Mouse (Mus musculus): ENCODE measurements around the gene Alpk1. TPM values are rescaled to one million over a fixed set of nuclear protein-coding genes. Genes with fewer than 3 reads are reported as not detected.

Gene Alpk1
- polyA plus RNA-seq, 1 experiment from 2014 or later: 16.5 TPM

DNA sequence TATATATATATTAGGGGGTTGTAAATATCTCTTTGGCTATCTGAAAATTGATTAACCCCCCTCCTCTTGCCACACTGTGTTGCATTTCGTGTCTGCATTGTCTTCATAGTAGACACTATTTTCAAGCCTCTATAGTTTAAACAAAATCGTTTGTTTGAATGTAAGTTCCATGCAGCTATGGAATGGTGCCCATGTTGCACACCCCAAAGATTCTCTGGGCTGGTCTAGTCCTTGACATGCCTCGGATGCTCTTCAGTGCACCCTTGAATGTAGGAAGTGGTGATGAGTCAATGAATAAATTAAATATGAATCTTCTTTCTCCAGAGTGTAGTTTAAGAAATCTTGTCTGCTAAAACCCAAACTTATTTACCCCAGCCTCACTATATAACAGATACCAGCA, 153.8 kb downstream of the Alpk1 start:
- TF ChIP-seq CTCF (IDR thresholded peaks at IDR 0.05): no peak
- POLR2A ChIA-PET: interaction anchor here (0.6 to 1.4 kb wide), 3 partner anchors 8 to 130 kb away, joined by 3 read pairs; no protein-coding TSS in a partner anchor
- ATAC-seq: no peak
- no peak for DNase-seq (ENCODE audit: low read depth, low spot score)
- H3K27me3 ChIP-seq: peaks cover 12% of the 10 kb centered on the region
- in situ Hi-C loops (cut with MboI; ENCODE audit: low pct_unique_long_range_greater_than_20kb): no loop called here
- CTCF ChIA-PET: interaction anchor here (1.1 to 5.3 kb wide), 5 partner anchors 10 to 144 kb away, joined by 3 to 53 read pairs (median 6); no protein-coding TSS in a partner anchor

DNA sequence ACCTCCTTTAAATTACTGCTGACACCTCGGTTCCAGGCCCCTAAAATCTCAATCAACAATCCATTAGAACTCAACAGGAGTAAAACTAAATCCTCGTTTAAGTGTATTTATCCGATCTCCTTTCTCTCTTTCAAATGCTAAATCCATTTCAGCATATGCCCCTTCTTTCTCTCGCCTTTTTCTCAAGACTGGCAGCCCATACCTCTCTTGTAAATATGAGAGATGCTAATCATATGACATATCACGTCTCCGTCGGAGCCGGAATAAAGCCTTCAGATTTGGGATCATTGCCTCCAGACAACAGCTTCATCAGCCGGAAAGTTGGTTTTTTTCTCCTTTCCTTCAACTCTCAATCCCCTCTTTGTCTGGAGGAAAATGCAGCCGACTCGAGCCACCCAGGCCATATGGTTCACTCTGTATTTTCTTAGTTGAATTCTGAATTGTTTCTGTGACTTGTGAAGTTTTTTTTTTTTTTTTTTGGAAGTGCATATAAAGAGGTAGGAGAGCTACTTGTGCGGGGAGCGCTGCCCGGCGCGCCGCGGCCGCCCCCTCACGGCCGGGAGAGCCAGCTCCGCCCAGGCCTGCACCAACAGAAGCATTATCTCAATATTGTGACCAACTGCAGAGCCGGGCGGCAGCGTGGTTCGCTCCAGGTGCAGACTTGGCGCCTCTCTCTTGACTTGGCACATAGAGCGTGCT, 154.5 kb downstream of the Alpk1 start:
- ATAC-seq: no peak
- POLR2A ChIA-PET: interaction anchor here (0.6 to 1.4 kb wide), 3 partner anchors 8 to 131 kb away, joined by 3 read pairs; no protein-coding TSS in a partner anchor
- DNase-seq (ENCODE audit: low read depth, low spot score): no peak

GRCm38 (mm10) chr3:127625296-127625695, 155.0 kb downstream of the Alpk1 start:
- no peak for TF ChIP-seq CTCF (IDR thresholded peaks at IDR 0.05)

More for the DNA sequence above, 154.5 kb downstream of the Alpk1 start:
- peaks cover 12% of the 10 kb centered on the region for H3K27me3 ChIP-seq
- CTCF ChIA-PET: interaction anchor here (0.7 to 5.3 kb wide), 26 partner anchors 9 to 335 kb away, joined by 3 to 53 read pairs (median 4); no protein-coding TSS in a partner anchor
- in situ Hi-C loops (cut with MboI; ENCODE audit: low pct_unique_long_range_greater_than_20kb): no loop called here
- TF ChIP-seq CTCF (IDR thresholded peaks at IDR 0.05): no peak

More at GRCm38 (mm10) chr3:127625296-127625695, 155.0 kb downstream of the Alpk1 start:
- in situ Hi-C loops (cut with MboI; ENCODE audit: low pct_unique_long_range_greater_than_20kb): no loop called here
- CTCF ChIA-PET: interaction anchor here (0.7 to 5.3 kb wide), 27 partner anchors 9 to 335 kb away, joined by 3 to 53 read pairs (median 4); no protein-coding TSS in a partner anchor
- POLR2A ChIA-PET: interaction anchor here (1.0 to 1.4 kb wide), 2 partner anchors 9 to 132 kb away, joined by 3 read pairs; no protein-coding TSS in a partner anchor
- ATAC-seq: peak; percentile 78
- no peak for DNase-seq (ENCODE audit: low read depth, low spot score)
- peaks cover 12% of the 10 kb centered on the region for H3K27me3 ChIP-seq

Other genes starting within 250 kb of the Alpk1 start
- 66.7 TPM for gene Larp7, start 227.2 kb downstream of the Alpk1 start, polyA plus RNA-seq (2021)
- 7.9 TPM for gene Zgrf1, start 227.0 kb downstream of the Alpk1 start, polyA plus RNA-seq (2021)
- not detected for gene Neurog2, start 147.4 kb downstream of the Alpk1 start, polyA plus RNA-seq (2021)
- gene Tifa, start 9.3 kb upstream of the Alpk1 start, polyA plus RNA-seq (2021): 86.0 TPM
- 166 TPM for gene Ap1ar, start 57.0 kb upstream of the Alpk1 start, polyA plus RNA-seq (2021)
- 15.6 TPM for gene Fam241a, start 115.8 kb upstream of the Alpk1 start, polyA plus RNA-seq (2021)